Mouse (Mus musculus) liver (tissue): ENCODE measurements around the gene Slc29a1.
"Not testable (repeated sequence)": the region's sequence is repeated elsewhere in the genome, so short reads cannot be mapped to it uniquely, and the experiment has no call there.

Source experiments
- DNase-seq: peaks from one replicate; pipeline ENCODE4 v3.0.0-alpha.2; 2020; ENCODE audit warnings: mixed read lengths

The Slc29a1 gene

GRCm38 (mm10) chr17:45599446-45600242 lies at the start of gene Slc29a1:
Gene Slc29a1 (minus strand): TSS chr17:45599606.
- peak; percentile 83 for DNase-seq

- DNase-seq = no peak
Observed at GRCm38 (mm10) chr17:45644185-45644584, 44.8 kb upstream of the Slc29a1 start.

GRCm38 (mm10) chr17:45642701-45643100 lies 43.3 kb upstream of the Slc29a1 start:
- DNase-seq = peak; percentile 77

- no peak for DNase-seq
Observed at GRCm38 (mm10) chr17:45641981-45642380, 42.6 kb upstream of the Slc29a1 start.

GRCm38 (mm10) chr17:45638596-45639295 lies 39.3 kb upstream of the Slc29a1 start:
- no peak for DNase-seq

GRCm38 (mm10) chr17:45634033-45634432 lies 34.6 kb upstream of the Slc29a1 start:
- DNase-seq = no peak

GRCm38 (mm10) chr17:45631940-45632339 lies 32.5 kb upstream of the Slc29a1 start:
- no peak for DNase-seq

- DNase-seq = no peak
Observed at GRCm38 (mm10) chr17:45630992-45631391, 31.6 kb upstream of the Slc29a1 start.

- DNase-seq = peak; percentile 67
Observed at GRCm38 (mm10) chr17:45629861-45630694, 30.7 kb upstream of the Slc29a1 start.

- DNase-seq = no peak
Observed at GRCm38 (mm10) chr17:45628885-45629855, 29.8 kb upstream of the Slc29a1 start.

GRCm38 (mm10) chr17:45628160-45628559 lies 28.8 kb upstream of the Slc29a1 start:
- no peak for DNase-seq

GRCm38 (mm10) chr17:45626577-45627134 lies 27.2 kb upstream of the Slc29a1 start:
- peak; percentile 72 for DNase-seq

GRCm38 (mm10) chr17:45623425-45623824 lies 24.0 kb upstream of the Slc29a1 start:
- DNase-seq = not testable (repeated sequence)

GRCm38 (mm10) chr17:45619386-45620256 lies 20.2 kb upstream of the Slc29a1 start:
- peak; percentile 46 for DNase-seq

- peak; percentile 53 for DNase-seq
Observed at GRCm38 (mm10) chr17:45618941-45619385, 19.6 kb upstream of the Slc29a1 start.

GRCm38 (mm10) chr17:45617655-45618054 lies 18.2 kb upstream of the Slc29a1 start:
- no peak for DNase-seq

GRCm38 (mm10) chr17:45616679-45617078 lies 17.3 kb upstream of the Slc29a1 start:
- no peak for DNase-seq

GRCm38 (mm10) chr17:45616046-45616650 lies 16.7 kb upstream of the Slc29a1 start:
- DNase-seq = no peak

- peak; percentile 30 for DNase-seq
Observed at GRCm38 (mm10) chr17:45612921-45613320, 13.5 kb upstream of the Slc29a1 start.

GRCm38 (mm10) chr17:45612008-45612407 lies 12.6 kb upstream of the Slc29a1 start:
- no peak for DNase-seq
